In the genomic region with DNA sequence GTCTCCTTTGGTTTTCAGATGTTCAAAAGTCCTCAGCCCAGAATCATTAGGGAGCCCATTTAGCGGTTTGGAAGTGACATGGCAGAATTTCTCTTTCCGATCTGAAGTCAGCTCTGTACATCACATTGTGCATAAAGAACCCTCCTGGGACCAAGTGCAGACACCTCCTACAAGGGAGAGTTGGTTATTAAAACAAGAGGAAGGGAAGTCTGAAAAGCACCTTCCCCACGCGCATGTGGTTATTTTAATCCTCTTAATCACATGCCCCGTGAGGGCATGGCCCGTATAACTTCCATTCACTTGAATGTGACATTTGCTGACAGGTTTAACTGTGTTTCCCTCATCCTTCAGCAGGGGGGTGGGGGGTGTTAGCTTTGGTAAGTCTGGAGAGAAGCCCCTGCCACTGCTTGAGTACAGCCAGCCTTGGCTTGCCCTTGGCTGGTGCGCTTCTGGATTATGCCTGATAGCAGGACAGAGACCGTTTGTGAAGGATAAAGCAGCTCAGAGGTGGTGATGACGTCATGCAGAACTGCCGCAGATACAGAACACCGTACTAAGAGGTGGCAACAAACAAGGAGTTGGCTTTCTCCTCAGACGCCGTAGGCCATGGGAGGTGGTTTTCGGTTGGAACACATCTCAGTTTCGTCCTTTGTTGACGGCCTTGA, we compare ENCODE assay signal across 15 mouse cellular contexts. TPM values are rescaled to one million over a fixed set of nuclear protein-coding genes. Genes with fewer than 3 reads are reported as not detected.
DNase-seq lines count a peak whose midpoint lies in the region; ATAC-seq and TF ChIP-seq lines count a peak whose summit lies in the region.
"Had no signal": no experiment of that assay in that cellular context is flagged by ENCODE, and none has a peak within 500 bp of the region (broad histone marks: within the 10 kb centered on the region; RNA-seq: fewer than 3 reads in every experiment).

No protein-coding gene starts in this region.

- H3K9ac ChIP-seq in heart, embryonic 12.5 days = no peak overlapping the region
- no peak overlapping the region for H3K9ac ChIP-seq in forebrain, postnatal 0 days
- H3K9ac ChIP-seq in midbrain, embryonic 11.5 days (ENCODE audit: low read length) = no peak overlapping the region
- H3K9ac ChIP-seq: limb, embryonic 15.5 days had no signal

- TF ChIP-seq POLR2A in brain, embryonic 14.5 days (IDR thresholded peaks at IDR 0.05; ENCODE audit: borderline replicate concordance, extremely low read depth, insufficient read depth, insufficient read length, poor library complexity, severe bottlenecking) = no peak
- TF ChIP-seq POLR2A in thymus, adult 2 months (IDR thresholded peaks at IDR 0.05; ENCODE audit: control insufficient read depth, extremely low read depth, insufficient read depth, low read length, poor library complexity) = no peak

- H3K4me2 ChIP-seq in heart, embryonic 12.5 days = peak overlapping the region; percentile 58
- no peak overlapping the region for H3K4me2 ChIP-seq in forebrain, postnatal 0 days (ENCODE audit: low read depth)
- H3K4me2 ChIP-seq in midbrain, embryonic 11.5 days = no peak overlapping the region; the same call in 1 of the 2 replicates
- H3K4me2 ChIP-seq: limb, embryonic 15.5 days had no signal

- no peak for TF ChIP-seq CTCF in brain, embryonic 14.5 days (IDR thresholded peaks at IDR 0.05; ENCODE audit: borderline replicate concordance, extremely low read depth, insufficient read depth, insufficient read length)
- TF ChIP-seq CTCF in forebrain, postnatal 0 days (IDR thresholded peaks at IDR 0.05; ENCODE audit: low read depth) = no peak
- TF ChIP-seq CTCF in thymus, adult 2 months (IDR thresholded peaks at IDR 0.05; ENCODE audit: borderline replicate concordance, control insufficient read depth, extremely low read depth, insufficient read depth, low read length, poor library complexity) = no peak

- peak; percentile 45; the same call in 1 of the 2 replicates for ATAC-seq in heart, embryonic 12.5 days (ENCODE audit: insufficient number of reproducible peaks, low FRiP score)
- ATAC-seq in forebrain, postnatal 0 days = peak; percentile 21
- peak; percentile 69 for ATAC-seq in midbrain, embryonic 11.5 days (ENCODE audit: low FRiP score)
- ATAC-seq: intestine, postnatal 0 days had no signal

- H3K4me3 ChIP-seq in heart, embryonic 12.5 days = no peak overlapping the region
- no peak overlapping the region for H3K4me3 ChIP-seq in forebrain, postnatal 0 days (ENCODE audit: low read depth, low read length)
- no peak overlapping the region for H3K4me3 ChIP-seq in midbrain, embryonic 11.5 days (ENCODE audit: low read depth, low read length)
- H3K4me3 ChIP-seq in thymus, adult 2 months (ENCODE audit: control insufficient read depth, insufficient read depth, low read length) = no peak overlapping the region
- H3K4me3 ChIP-seq: left cerebral cortex, adult 2 months; limb, embryonic 15.5 days had no signal

- H3K27me3 ChIP-seq in heart, embryonic 12.5 days (replicated peaks) = no peaks in the 10 kb centered on the region
- no peaks in the 10 kb centered on the region for H3K27me3 ChIP-seq in forebrain, postnatal 0 days (ENCODE audit: insufficient read depth, low read length)
- no peaks in the 10 kb centered on the region for H3K27me3 ChIP-seq in midbrain, embryonic 11.5 days (ENCODE audit: control insufficient read depth, insufficient read depth, low read length)
- H3K27me3 ChIP-seq in thymus, adult 2 months (ENCODE audit: control insufficient read depth, insufficient read depth, low read length) = no peaks in the 10 kb centered on the region
- H3K27me3 ChIP-seq: limb, embryonic 15.5 days had no signal

- no peaks in the 10 kb centered on the region for H3K9me3 ChIP-seq in heart, embryonic 12.5 days (replicated peaks)
- H3K9me3 ChIP-seq in forebrain, postnatal 0 days (ENCODE audit: low read length) = no peaks in the 10 kb centered on the region
- H3K9me3 ChIP-seq in midbrain, embryonic 11.5 days (ENCODE audit: control insufficient read depth, low read length) = no peaks in the 10 kb centered on the region
- H3K9me3 ChIP-seq: limb, embryonic 15.5 days had no signal

- H3K27ac ChIP-seq in heart, embryonic 12.5 days (ENCODE audit: poor library complexity, severe bottlenecking) = no peak overlapping the region
- peak overlapping the region; percentile 54 for H3K27ac ChIP-seq in forebrain, postnatal 0 days (ENCODE audit: low read depth, low read length)
- peak overlapping the region; percentile 11; the same call in 1 of the 2 replicates for H3K27ac ChIP-seq in midbrain, embryonic 11.5 days (ENCODE audit: low read depth, low read length)
- no peak overlapping the region for H3K27ac ChIP-seq in thymus, adult 2 months (ENCODE audit: control insufficient read depth, insufficient read depth, low read length)
- H3K27ac ChIP-seq: left cerebral cortex, adult 2 months; limb, embryonic 15.5 days had no signal

- DNase-seq in heart, adult 8-10 months (ENCODE audit: low spot score) = no peak
- peak; percentile 72 for DNase-seq in brain, embryonic 14.5 days (ENCODE audit: low read depth)
- peak; percentile 31 for DNase-seq in forebrain, postnatal 0 days
- DNase-seq in midbrain, embryonic 11.5 days (ENCODE audit: low spot score, missing footprints) = peak; percentile 90
- no peak for DNase-seq in thymus, adult 2 months
- DNase-seq in spleen, postnatal 10 days (ENCODE audit: low spot score in 2 of 2) = no peak
- no peak for DNase-seq in kidney, adult 18-20 months
- DNase-seq: cerebellum, adult 11-12 months; gastrocnemius, postnatal 14 days; thymus, postnatal 4 days had no signal

- no peaks in the 10 kb centered on the region for H3K36me3 ChIP-seq in heart, embryonic 12.5 days
- H3K36me3 ChIP-seq in forebrain, postnatal 0 days (ENCODE audit: insufficient read depth) = no peaks in the 10 kb centered on the region
- no peaks in the 10 kb centered on the region for H3K36me3 ChIP-seq in midbrain, embryonic 11.5 days (ENCODE audit: control insufficient read depth, insufficient read depth, low read length)
- H3K36me3 ChIP-seq in thymus, adult 2 months (ENCODE audit: control insufficient read depth, insufficient read depth, low read length) = no peaks in the 10 kb centered on the region
- H3K36me3 ChIP-seq: limb, embryonic 15.5 days had no signal

- peaks cover 15% of the 10 kb centered on the region for H3K4me1 ChIP-seq in heart, embryonic 12.5 days (replicated peaks)
- H3K4me1 ChIP-seq in forebrain, postnatal 0 days (ENCODE audit: insufficient read depth) = peaks cover 5% of the 10 kb centered on the region; the same call in 1 of the 2 replicates
- peaks cover 10% of the 10 kb centered on the region for H3K4me1 ChIP-seq in midbrain, embryonic 11.5 days (ENCODE audit: control insufficient read depth, insufficient read depth, low read length)
- no peaks in the 10 kb centered on the region for H3K4me1 ChIP-seq in thymus, adult 2 months (replicated peaks; ENCODE audit: control insufficient read depth, insufficient read depth, low read length)

- WGBS in heart, embryonic 12.5 days = 32% methylated on average over 16 of the region's 16 CpGs
- WGBS in forebrain, postnatal 0 days = 35% methylated on average over 16 of the region's 16 CpGs
- 51% methylated on average over 16 of the region's 16 CpGs for WGBS in midbrain, embryonic 11.5 days
- 81% methylated on average over 16 of the region's 16 CpGs for WGBS in thymus, adult 2 months

RNA-seq across cellular contexts. Expression of a gene that starts 51.5 kb away (rescaled TPM):
- polyA plus RNA-seq in heart, embryonic 12.5 days (2016; fragmentation: Nextera tagmentation; extraction: Ambion mirVana) = 0.21 and 0.42 TPM in 2 replicates
- total RNA-seq in heart, adult 8-10 months (2022) = under 1 TPM; 0.06 to 0.19 (median 0.13) TPM
- 64.5 and 68.9 TPM in 2 replicates for polyA plus RNA-seq in brain, embryonic 14.5 days (2012; rRNA removed)
- 86.4 and 130 TPM in 2 replicates for total RNA-seq in forebrain, postnatal 0 days (2014; rRNA removed)
- 41.8 and 51.5 TPM in 2 replicates for polyA plus RNA-seq in forebrain, postnatal 0 days (2015; fragmentation: Nextera tagmentation; extraction: Ambion mirVana)
- polyA plus RNA-seq in midbrain, embryonic 11.5 days (2014; fragmentation: Nextera tagmentation; extraction: Ambion mirVana) = 32.8 and 37.5 TPM in 2 replicates
- polyA plus RNA-seq in thymus, adult 2 months (2012; rRNA removed) = 0.38 and 0.39 TPM in 2 replicates
- total RNA-seq: gastrocnemius, postnatal 14 days had no signal
- polyA plus RNA-seq: lung, embryonic 16.5 days had no signal

Comparison
In these comparisons a context has a peak if more than half of its experiments do, and no peak if none do; other contexts are left out.
1. H3K27ac ChIP-seq: peak in forebrain, postnatal 0 days (single experiment) and midbrain, embryonic 11.5 days (single experiment); none in heart, embryonic 12.5 days (single experiment) and thymus, adult 2 months (single experiment).
2. DNase-seq: peak in brain, embryonic 14.5 days (single experiment), forebrain, postnatal 0 days (single experiment) and midbrain, embryonic 11.5 days (single experiment); none in heart, adult 8-10 months (single experiment), thymus, adult 2 months (single experiment), spleen, postnatal 10 days (0 of 2) and kidney, adult 18-20 months (single experiment).
3. RNA of a gene that starts 51.5 kb away (polyA plus RNA-seq): 64.5 to 68.9 TPM in brain, embryonic 14.5 days, 41.8 to 51.5 TPM in forebrain, postnatal 0 days and 32.8 to 37.5 TPM in midbrain, embryonic 11.5 days; 0.21 to 0.42 TPM in heart, embryonic 12.5 days and 0.38 to 0.39 TPM in thymus, adult 2 months; every median in the first group is over 10 times any median in the second.
4. Peak in every context shown above with its lines, with median percentiles within 50 percentile points of each other: ATAC-seq.